ENCODE assay signal across 14 mouse cellular contexts in the genomic region with DNA sequence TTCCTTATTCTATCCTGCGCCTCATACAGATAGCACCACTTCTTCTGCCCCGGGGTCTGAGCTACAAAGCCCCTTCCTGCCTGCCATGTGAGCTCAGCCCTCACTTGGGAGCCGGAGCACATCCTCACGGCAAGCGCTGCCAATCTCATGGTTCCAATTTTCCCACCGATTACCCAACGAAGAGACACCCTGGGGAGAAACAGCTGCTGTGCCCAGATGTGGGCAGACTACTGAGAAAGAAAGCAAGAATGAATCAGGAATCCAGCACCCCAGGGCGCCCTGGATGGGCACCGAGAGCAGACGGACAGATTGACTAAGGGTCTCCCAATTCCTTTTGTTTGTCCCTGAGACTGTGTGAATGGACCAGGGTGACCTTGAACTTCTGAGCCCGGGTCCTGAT. TPM values are rescaled to one million over a fixed set of nuclear protein-coding genes. Genes with fewer than 3 reads are reported as not detected.
DNase-seq lines count a peak whose midpoint lies in the region; ATAC-seq and TF ChIP-seq lines count a peak whose summit lies in the region.
"Had no signal": no experiment of that assay in that cellular context is flagged by ENCODE, and none has a peak within 500 bp of the region (broad histone marks: within the 10 kb centered on the region; RNA-seq: fewer than 3 reads in every experiment).

No protein-coding gene starts in this region.

- H3K27me3 ChIP-seq in hindbrain, embryonic 11.5 days (ENCODE audit: control insufficient read depth, insufficient read depth, low read length), result peaks cover 16% of the 10 kb centered on the region
- no peaks in the 10 kb centered on the region for H3K27me3 ChIP-seq in midbrain, postnatal 0 days (ENCODE audit: insufficient read depth, low read length)
- H3K27me3 ChIP-seq in liver, embryonic 11.5 days (replicated peaks; ENCODE audit: control insufficient read depth, insufficient read depth, low read length), result peaks cover 90% of the 10 kb centered on the region

- WGBS in hindbrain, embryonic 11.5 days, result 11% methylated on average over 11 of the region's 11 CpGs
- 11% methylated on average over 11 of the region's 11 CpGs for WGBS in midbrain, postnatal 0 days
- WGBS in liver, embryonic 11.5 days, result 13% methylated on average over 11 of the region's 11 CpGs

- ATAC-seq in hindbrain, embryonic 11.5 days (ENCODE audit: low FRiP score), result no peak
- no peak for ATAC-seq in midbrain, postnatal 0 days (ENCODE audit: low FRiP score)
- ATAC-seq in liver, embryonic 11.5 days (replicated peaks; ENCODE audit: low FRiP score), result no peak
- ATAC-seq: liver, embryonic 12.5 days had no signal

- no peak for TF ChIP-seq POLR2A in brain, embryonic 14.5 days (IDR thresholded peaks at IDR 0.05; ENCODE audit: borderline replicate concordance, extremely low read depth, insufficient read depth, insufficient read length, poor library complexity, severe bottlenecking)

- no peak for TF ChIP-seq CTCF in brain, embryonic 14.5 days (IDR thresholded peaks at IDR 0.05; ENCODE audit: borderline replicate concordance, extremely low read depth, insufficient read depth, insufficient read length)
- TF ChIP-seq CTCF in midbrain, postnatal 0 days (IDR thresholded peaks at IDR 0.05), result no peak

- no peak overlapping the region for H3K27ac ChIP-seq in hindbrain, embryonic 11.5 days (ENCODE audit: low read depth, low read length)
- H3K27ac ChIP-seq in midbrain, postnatal 0 days (ENCODE audit: low read depth, low read length), result no peak overlapping the region
- H3K27ac ChIP-seq in liver, embryonic 11.5 days (ENCODE audit: low read depth, low read length), result no peak overlapping the region
- H3K27ac ChIP-seq: embryonic facial prominence, embryonic 12.5 days; kidney, postnatal 0 days; liver, embryonic 12.5 days had no signal

- DNase-seq in cerebellum, adult 9-10 months, result peak; percentile 63
- DNase-seq in cerebellum, adult 11-12 months, result no peak
- DNase-seq in brain, embryonic 14.5 days (ENCODE audit: low read depth), result peak; percentile 56
- peak; percentile 30 for DNase-seq in hindbrain, embryonic 11.5 days (ENCODE audit: low spot score)
- DNase-seq in midbrain, postnatal 0 days (ENCODE audit: low spot score), result no peak
- no peak for DNase-seq in liver, embryonic 11.5 days (ENCODE audit: low spot score)
- DNase-seq in thymus, postnatal 10 days (ENCODE audit: low spot score in 2 of 2), result no peak
- no peak for DNase-seq in thymus, postnatal 14 days
- DNase-seq: B cell, adult 2 months; lung, postnatal 36 days; thymus, adult 2 months had no signal

- H3K4me3 ChIP-seq in hindbrain, embryonic 11.5 days (ENCODE audit: low read depth, low read length), result no peak overlapping the region
- no peak overlapping the region; the same call in 1 of the 2 replicates for H3K4me3 ChIP-seq in midbrain, postnatal 0 days (ENCODE audit: low read depth, low read length)
- no peak overlapping the region for H3K4me3 ChIP-seq in liver, embryonic 11.5 days (ENCODE audit: low read depth, low read length)
- H3K4me3 ChIP-seq: embryonic facial prominence, embryonic 12.5 days; liver, embryonic 12.5 days had no signal

- H3K9ac ChIP-seq in hindbrain, embryonic 11.5 days (ENCODE audit: low read depth, low read length), result no peak overlapping the region
- peak overlapping the region; percentile 42 for H3K9ac ChIP-seq in midbrain, postnatal 0 days (replicated peaks; ENCODE audit: low read length, poor library complexity, severe bottlenecking)
- no peak overlapping the region for H3K9ac ChIP-seq in liver, embryonic 11.5 days (ENCODE audit: low read depth, low read length)
- H3K9ac ChIP-seq: liver, embryonic 12.5 days had no signal

- H3K4me2 ChIP-seq in hindbrain, embryonic 11.5 days (replicated peaks; ENCODE audit: low read depth, low read length), result no peak overlapping the region
- H3K4me2 ChIP-seq in midbrain, postnatal 0 days (ENCODE audit: low read depth, low read length, poor library complexity, severe bottlenecking), result peak overlapping the region; percentile 15; the same call in 1 of the 2 replicates
- no peak overlapping the region for H3K4me2 ChIP-seq in liver, embryonic 11.5 days

- H3K4me1 ChIP-seq in hindbrain, embryonic 11.5 days (replicated peaks; ENCODE audit: control insufficient read depth, insufficient read depth, low read length), result peaks cover 36% of the 10 kb centered on the region
- peaks cover 28% of the 10 kb centered on the region for H3K4me1 ChIP-seq in midbrain, postnatal 0 days (ENCODE audit: insufficient read depth, low read length)
- H3K4me1 ChIP-seq in liver, embryonic 11.5 days (replicated peaks; ENCODE audit: control insufficient read depth, insufficient read depth, low read length), result peaks cover 9% of the 10 kb centered on the region

- H3K9me3 ChIP-seq in hindbrain, embryonic 11.5 days (ENCODE audit: control insufficient read depth, low read length), result no peaks in the 10 kb centered on the region
- H3K9me3 ChIP-seq in midbrain, postnatal 0 days (ENCODE audit: low read length), result no peaks in the 10 kb centered on the region
- no peaks in the 10 kb centered on the region for H3K9me3 ChIP-seq in liver, embryonic 11.5 days (ENCODE audit: control insufficient read depth, low read length)
- H3K9me3 ChIP-seq: embryonic facial prominence, embryonic 12.5 days; liver, embryonic 12.5 days had no signal

- no peaks in the 10 kb centered on the region for H3K36me3 ChIP-seq in hindbrain, embryonic 11.5 days (ENCODE audit: control insufficient read depth, insufficient read depth, low read length)
- H3K36me3 ChIP-seq in midbrain, postnatal 0 days (ENCODE audit: insufficient read depth, low read length), result no peaks in the 10 kb centered on the region
- no peaks in the 10 kb centered on the region for H3K36me3 ChIP-seq in liver, embryonic 11.5 days (ENCODE audit: control insufficient read depth, insufficient read depth, low read length)
- H3K36me3 ChIP-seq: embryonic facial prominence, embryonic 12.5 days; liver, embryonic 12.5 days had no signal

RNA-seq across cellular contexts. Expression of a gene that starts 8.5 kb away (rescaled TPM):
- polyA plus RNA-seq in brain, embryonic 14.5 days (2012; rRNA removed), result 45.1 and 70.2 TPM in 2 replicates
- 1.9 and 2.2 TPM in 2 replicates for polyA plus RNA-seq in hindbrain, embryonic 11.5 days (2014; fragmentation: Nextera tagmentation; extraction: Ambion mirVana)
- 95.0 and 100 TPM in 2 replicates for total RNA-seq in midbrain, postnatal 0 days (2014; rRNA removed)
- polyA plus RNA-seq in midbrain, postnatal 0 days (2015; fragmentation: Nextera tagmentation; extraction: Ambion mirVana), result 13.1 and 14.0 TPM in 2 replicates
- 0.13 and 0.14 TPM in 2 replicates for polyA plus RNA-seq in liver, embryonic 11.5 days (2014; fragmentation: Nextera tagmentation; extraction: Ambion mirVana)

Comparison
In these comparisons a context has a peak if more than half of its experiments do, and no peak if none do; other contexts are left out.
1. DNase-seq: peak in cerebellum, adult 9-10 months (single experiment), brain, embryonic 14.5 days (single experiment) and hindbrain, embryonic 11.5 days (single experiment); none in cerebellum, adult 11-12 months (single experiment), midbrain, postnatal 0 days (single experiment), liver, embryonic 11.5 days (single experiment), thymus, postnatal 10 days (0 of 2) and thymus, postnatal 14 days (single experiment).